Mouse (Mus musculus): ENCODE measurements around the gene Irak2.

Gene Irak2

GRCm38 (mm10) chr6:113638302-113639040 is at the start of gene Irak2:
Gene Irak2, plus strand, starts transcription at chr6:113638467.
- no peak; the same call in 1 of the 2 replicates for TF ChIP-seq GATA4 (IDR thresholded peaks at IDR 0.05; ENCODE audit: insufficient replicate concordance, low read length)

- TF ChIP-seq GATA4 (IDR thresholded peaks at IDR 0.05; ENCODE audit: insufficient replicate concordance, low read length): no peak
These were observed 45.6 kb upstream of the Irak2 start for GRCm38 (mm10) chr6:113592637-113593036.

- TF ChIP-seq GATA4 (IDR thresholded peaks at IDR 0.05; ENCODE audit: insufficient replicate concordance, low read length): no peak
These were observed 40.3 kb upstream of the Irak2 start for GRCm38 (mm10) chr6:113597945-113598344.

GRCm38 (mm10) chr6:113599833-113600232 is 38.4 kb upstream of the Irak2 start:
- TF ChIP-seq GATA4 (IDR thresholded peaks at IDR 0.05; ENCODE audit: insufficient replicate concordance, low read length): no peak

- TF ChIP-seq GATA4 (IDR thresholded peaks at IDR 0.05; ENCODE audit: insufficient replicate concordance, low read length): no peak
These were observed 37.6 kb upstream of the Irak2 start, which contains the start of gene Fancd2os for GRCm38 (mm10) chr6:113600543-113601139. Gene Fancd2os, minus strand, starts transcription at chr6:113600715.

GRCm38 (mm10) chr6:113602821-113603220 is 35.4 kb upstream of the Irak2 start:
- TF ChIP-seq GATA4 (IDR thresholded peaks at IDR 0.05; ENCODE audit: insufficient replicate concordance, low read length): no peak

- no peak for TF ChIP-seq GATA4 (IDR thresholded peaks at IDR 0.05; ENCODE audit: insufficient replicate concordance, low read length)
These were observed 34.3 kb upstream of the Irak2 start for GRCm38 (mm10) chr6:113603993-113604392.

GRCm38 (mm10) chr6:113604432-113605223 is 33.6 kb upstream of the Irak2 start, which contains the start of gene Brk1:
Gene Brk1, plus strand, starts transcription at chr6:113604772.
- no peak for TF ChIP-seq GATA4 (IDR thresholded peaks at IDR 0.05; ENCODE audit: insufficient replicate concordance, low read length)

- TF ChIP-seq GATA4 (IDR thresholded peaks at IDR 0.05; ENCODE audit: insufficient replicate concordance, low read length): no peak
These were observed 33.1 kb upstream of the Irak2 start for GRCm38 (mm10) chr6:113605224-113605545.

GRCm38 (mm10) chr6:113608871-113609270 is 29.4 kb upstream of the Irak2 start:
- TF ChIP-seq GATA4 (IDR thresholded peaks at IDR 0.05; ENCODE audit: insufficient replicate concordance, low read length): no peak

- TF ChIP-seq GATA4 (IDR thresholded peaks at IDR 0.05; ENCODE audit: insufficient replicate concordance, low read length): no peak
These were observed 29.0 kb upstream of the Irak2 start for GRCm38 (mm10) chr6:113609293-113609692.

GRCm38 (mm10) chr6:113612258-113612969 is 25.9 kb upstream of the Irak2 start:
- no peak for TF ChIP-seq GATA4 (IDR thresholded peaks at IDR 0.05; ENCODE audit: insufficient replicate concordance, low read length)

- TF ChIP-seq GATA4 (IDR thresholded peaks at IDR 0.05; ENCODE audit: insufficient replicate concordance, low read length): no peak
These were observed 24.1 kb upstream of the Irak2 start for GRCm38 (mm10) chr6:113614152-113614551.

- TF ChIP-seq GATA4 (IDR thresholded peaks at IDR 0.05; ENCODE audit: insufficient replicate concordance, low read length): no peak
These were observed 23.3 kb upstream of the Irak2 start for GRCm38 (mm10) chr6:113614997-113615396.

GRCm38 (mm10) chr6:113615489-113615888 is 22.8 kb upstream of the Irak2 start:
- TF ChIP-seq GATA4 (IDR thresholded peaks at IDR 0.05; ENCODE audit: insufficient replicate concordance, low read length): no peak

All from liver, adult (tissue).